Mouse (Mus musculus) granulocyte monocyte progenitor cell, adult 5-6 weeks (primary cell): ENCODE measurements around the gene Ift43. TPM values are rescaled to one million over a fixed set of nuclear protein-coding genes. Genes with fewer than 3 reads are reported as not detected.

Source experiments
- ATAC-seq: replicated peaks from 2 replicates; pipeline ENCODE4 v1.8.0; 2016; ENCODE audit warnings: mild to moderate bottlenecking, moderate TSS enrichment, inconsistent platforms; ENCODE audit not compliant: poor library complexity, severe bottlenecking
- total RNA-seq, 2 experiments: library from RNA; stranded (forward) in 1 of 2; stranded (reverse) in 1 of 2; fragments of 200-712, 200-1000 nt in 1 of 2; fragments of >200 nt in 1 of 2; fragmentation: Nextera tagmentation in 1 of 2; gene quantifications; 2 replicates each; pipeline ENCODE4 v1.2.3; 2014 to 2017

Ift43 gene
- total RNA-seq, 2 experiments from 2014 or later = not detected

DNA sequence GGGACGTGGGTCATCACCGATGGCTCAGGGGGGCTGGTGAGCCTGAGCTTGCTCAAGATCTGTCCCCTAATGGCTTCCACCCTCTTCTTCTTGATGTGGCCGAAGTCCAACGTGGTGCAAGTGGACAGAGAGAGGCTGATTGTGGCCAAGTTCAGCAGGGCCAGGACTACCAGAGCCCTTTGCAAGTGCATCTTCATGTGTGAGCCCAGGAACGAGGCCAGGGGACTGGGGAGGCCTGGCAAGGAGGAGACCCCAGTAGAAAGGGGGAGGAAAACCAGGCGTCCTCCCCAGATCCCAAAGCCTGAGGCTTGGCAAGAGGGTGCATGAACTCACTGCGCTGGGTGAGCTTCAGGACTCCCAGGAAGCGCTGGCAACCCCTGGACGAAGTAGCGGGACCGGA is 4.6 kb upstream of the Ift43 start:
- ATAC-seq = no peak

- ATAC-seq = no peak
Observed at GRCm38 (mm10) chr12:86078176-86078552, 4.2 kb upstream of the Ift43 start.

GRCm38 (mm10) chr12:86078553-86079201 is 3.7 kb upstream of the Ift43 start, which contains the start of gene Tgfb3:
TSS of gene Tgfb3 (minus strand) at chr12:86079041.
- ATAC-seq = no peak

DNA sequence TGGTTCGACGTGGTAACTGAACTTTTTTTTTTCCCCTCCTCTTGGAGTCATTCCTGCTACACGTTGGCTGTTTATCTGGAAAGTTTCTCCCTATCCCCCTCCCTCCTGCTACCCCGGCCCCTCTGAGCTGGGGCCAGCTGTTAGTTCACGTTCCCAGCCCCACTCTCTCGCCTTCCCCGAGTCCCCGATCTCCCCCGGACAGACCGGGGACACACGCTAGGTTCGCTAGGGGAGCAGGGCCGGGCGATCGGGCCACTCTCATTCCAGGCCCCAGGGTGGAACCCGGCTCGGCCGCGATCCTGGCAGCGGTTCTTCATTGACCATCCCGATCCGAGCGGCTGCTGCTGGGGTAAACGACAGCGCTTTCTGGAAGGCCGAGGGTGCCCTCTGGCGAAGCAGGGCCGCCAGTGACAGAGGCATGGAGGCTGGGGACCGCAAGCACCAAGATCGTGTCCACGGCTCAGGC is 3.1 kb upstream of the Ift43 start:
- ATAC-seq = peak; percentile 91

DNA sequence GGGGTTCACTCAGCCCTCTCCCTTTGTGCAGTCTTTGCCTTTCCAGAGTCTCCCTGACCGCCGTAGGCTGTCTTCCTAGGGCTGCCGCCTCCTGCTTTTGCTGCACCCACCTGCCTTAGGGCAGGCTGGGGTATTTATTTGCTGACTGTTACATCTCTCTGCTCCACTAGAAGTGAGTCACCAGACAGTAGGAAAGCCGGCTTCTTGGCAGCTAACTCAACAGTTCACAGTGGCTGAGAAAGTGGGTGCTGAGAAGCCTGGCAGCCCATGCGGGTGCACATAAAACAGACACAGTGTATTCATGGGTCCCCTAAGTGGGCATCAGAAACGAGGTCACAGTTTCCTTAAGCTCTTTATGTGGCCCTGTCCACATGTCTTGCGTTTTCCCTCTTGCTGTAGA is 3.5 kb downstream of the Ift43 start:
- no peak for ATAC-seq

DNA sequence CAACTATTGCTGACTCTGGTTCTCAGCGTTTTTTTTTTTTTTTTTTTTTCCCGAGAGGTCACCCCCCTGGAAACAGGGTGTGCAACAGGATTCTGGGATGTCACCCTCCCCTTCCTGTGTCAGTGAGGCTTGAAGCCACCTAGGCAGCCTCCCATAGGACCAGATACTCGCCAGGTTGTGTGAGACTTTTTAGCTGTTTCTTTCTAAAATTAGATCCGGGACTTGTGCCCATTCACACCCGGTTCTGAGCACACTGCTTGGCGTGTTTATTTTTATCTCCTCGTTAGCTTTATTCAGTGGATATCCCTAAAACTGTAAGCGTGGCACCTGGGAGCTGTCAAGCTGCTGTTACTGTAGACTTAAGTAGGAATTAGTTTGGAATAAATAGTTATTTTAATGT is 4.2 kb downstream of the Ift43 start:
- ATAC-seq = no peak

DNA sequence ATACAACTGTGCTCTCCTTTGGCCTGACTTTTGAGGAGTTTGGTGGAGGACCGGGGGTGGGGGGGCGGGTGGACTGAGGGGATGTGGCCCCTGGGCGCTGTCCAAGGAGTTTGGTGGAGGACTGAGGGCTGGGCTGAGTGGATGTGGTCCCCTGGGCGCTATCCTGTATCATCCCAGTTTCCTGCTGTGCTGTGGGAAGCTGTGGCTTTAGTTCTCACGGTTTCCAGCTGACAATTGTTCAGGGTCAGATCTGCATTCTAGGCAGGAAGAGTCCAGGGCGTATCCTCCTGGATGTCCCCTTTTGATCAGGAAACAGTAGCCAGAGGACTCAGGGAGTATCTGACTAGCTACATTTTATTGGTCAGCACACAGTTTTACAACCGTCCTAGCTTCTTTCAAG is 5.7 kb downstream of the Ift43 start:
- no peak for ATAC-seq

GRCm38 (mm10) chr12:86090764-86091163 is 8.4 kb downstream of the Ift43 start:
- no peak for ATAC-seq

GRCm38 (mm10) chr12:86091601-86092132 is 9.3 kb downstream of the Ift43 start:
- no peak for ATAC-seq

DNA sequence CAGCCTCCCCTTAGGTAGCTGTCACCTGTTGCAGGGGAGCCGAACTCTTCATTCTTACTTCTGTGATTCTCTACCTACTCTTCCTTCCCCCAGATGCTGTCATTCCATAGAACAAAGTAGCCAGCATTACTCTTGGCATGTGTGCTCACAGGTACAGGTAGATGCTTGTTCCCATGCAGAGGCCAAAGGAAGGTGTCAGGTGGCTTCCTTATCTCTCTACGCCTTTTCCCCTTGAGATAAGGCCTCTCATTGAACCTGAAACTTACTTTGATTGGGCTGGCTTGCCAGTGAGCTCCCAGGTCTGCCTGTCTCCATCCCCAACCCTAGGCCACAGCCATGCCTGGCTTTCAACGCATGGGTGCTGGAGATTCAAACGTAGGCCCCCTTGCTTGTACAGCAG is 11.7 kb downstream of the Ift43 start:
- ATAC-seq = no peak

GRCm38 (mm10) chr12:86095806-86096205 is 13.5 kb downstream of the Ift43 start:
- ATAC-seq = peak; percentile 53; the same call in 1 of the 2 replicates

- no peak for ATAC-seq
Observed at GRCm38 (mm10) chr12:86097781-86098180, 15.4 kb downstream of the Ift43 start.

DNA sequence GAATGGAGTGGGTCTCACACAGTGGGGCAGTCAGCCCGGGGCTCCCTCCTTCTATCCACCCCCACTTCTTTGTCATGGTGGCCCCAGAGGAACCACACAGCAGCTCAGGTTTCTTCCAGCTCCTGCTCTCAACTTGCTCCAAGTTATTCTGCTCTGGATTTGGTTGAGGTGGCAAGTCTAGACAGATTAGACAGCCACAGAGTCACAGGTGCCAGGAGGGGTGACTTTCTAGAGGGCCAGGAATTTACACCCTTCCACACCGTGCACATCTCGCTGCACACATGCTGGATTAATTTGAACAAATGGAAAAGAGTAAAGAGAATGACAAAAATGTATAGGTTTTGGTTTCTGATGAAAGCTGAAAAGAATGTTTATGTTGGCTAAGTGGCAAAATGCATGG is 18.4 kb downstream of the Ift43 start:
- no peak for ATAC-seq

GRCm38 (mm10) chr12:86102686-86103085 is 20.3 kb downstream of the Ift43 start:
- ATAC-seq = no peak

DNA sequence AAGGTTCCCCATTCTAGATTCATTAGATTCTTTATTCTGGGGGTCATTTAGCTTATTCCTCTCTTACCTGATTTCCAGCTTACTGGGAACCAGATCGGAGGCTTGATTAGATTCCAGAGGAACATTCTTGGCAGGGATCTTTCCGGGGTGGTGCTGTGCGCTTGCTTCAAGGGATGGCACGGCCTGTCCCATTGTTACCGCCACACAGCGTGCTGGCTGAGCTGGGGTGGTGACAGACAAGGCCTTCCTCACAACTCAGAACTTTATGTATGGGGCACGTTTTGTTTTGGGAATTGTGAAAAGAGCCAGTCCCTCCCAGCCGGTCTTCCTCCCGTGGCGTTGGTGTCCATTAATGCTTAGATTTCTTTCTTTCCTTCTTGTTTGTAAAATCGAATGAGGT is 21.1 kb downstream of the Ift43 start:
- ATAC-seq = no peak

DNA sequence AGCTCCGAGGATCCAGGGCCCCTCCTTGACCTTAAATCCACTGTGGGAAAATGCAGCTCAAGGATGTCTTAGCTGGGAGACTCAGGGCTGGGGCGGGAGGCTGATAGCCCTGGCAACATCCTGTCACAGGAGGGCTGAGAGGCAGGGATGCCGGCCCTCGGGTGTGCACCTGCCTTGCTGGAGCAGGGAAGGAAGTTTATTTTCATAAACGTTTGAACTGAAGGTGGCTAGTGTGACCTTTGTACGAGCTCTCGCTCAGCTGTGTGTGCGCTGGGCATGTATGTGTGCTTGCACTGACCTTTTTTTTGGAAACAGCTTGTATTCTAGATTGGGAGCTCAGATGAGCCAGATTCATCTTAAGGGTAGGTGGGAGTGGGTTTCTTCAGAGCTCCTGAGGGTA is 21.5 kb downstream of the Ift43 start:
- no peak for ATAC-seq

- ATAC-seq = no peak
Observed at GRCm38 (mm10) chr12:86104297-86104696, 22.0 kb downstream of the Ift43 start.

- no peak for ATAC-seq
Observed at GRCm38 (mm10) chr12:86105546-86105945, 23.2 kb downstream of the Ift43 start.

DNA sequence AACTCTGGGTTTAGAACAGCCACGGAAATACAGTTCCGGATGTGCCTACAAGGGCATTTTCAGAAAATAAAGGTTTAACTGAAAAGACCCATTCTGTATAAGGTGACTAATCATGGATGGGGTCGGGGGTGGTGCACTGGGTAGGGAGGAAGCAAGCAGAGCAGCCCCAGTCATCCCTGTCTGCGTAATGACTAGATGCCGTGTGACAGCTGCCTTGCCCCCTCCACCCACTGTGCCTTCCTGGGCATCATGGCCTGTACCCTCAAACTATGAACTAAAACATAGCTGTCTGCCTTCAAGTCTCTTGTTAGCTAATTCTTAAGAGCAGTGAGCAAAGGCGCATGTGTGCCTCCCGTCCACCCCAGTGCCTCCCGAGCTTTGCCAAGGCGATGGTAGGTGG is 23.7 kb downstream of the Ift43 start:
- no peak for ATAC-seq

- ATAC-seq = no peak
Observed at GRCm38 (mm10) chr12:86107645-86108044, 25.3 kb downstream of the Ift43 start.

DNA sequence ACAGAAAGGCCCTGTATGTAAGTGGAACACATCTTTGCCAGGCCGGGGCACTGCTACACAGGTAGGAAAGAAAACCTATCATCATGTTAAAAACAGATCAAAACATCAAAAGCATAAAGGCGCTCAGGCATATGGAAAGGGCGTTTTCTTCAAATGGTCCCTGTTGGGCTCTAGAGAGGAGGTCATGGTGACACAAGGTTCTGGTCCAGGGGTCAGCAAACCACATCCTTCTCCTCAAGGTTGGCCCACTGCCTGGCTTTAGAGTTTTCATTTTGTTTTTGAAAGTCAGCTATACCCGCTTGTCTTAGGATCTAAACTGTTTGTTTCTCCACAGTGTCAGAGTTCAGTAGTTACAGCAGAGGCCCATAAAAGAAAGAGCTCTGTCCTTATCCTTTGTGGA is 27.2 kb downstream of the Ift43 start:
- ATAC-seq = no peak

DNA sequence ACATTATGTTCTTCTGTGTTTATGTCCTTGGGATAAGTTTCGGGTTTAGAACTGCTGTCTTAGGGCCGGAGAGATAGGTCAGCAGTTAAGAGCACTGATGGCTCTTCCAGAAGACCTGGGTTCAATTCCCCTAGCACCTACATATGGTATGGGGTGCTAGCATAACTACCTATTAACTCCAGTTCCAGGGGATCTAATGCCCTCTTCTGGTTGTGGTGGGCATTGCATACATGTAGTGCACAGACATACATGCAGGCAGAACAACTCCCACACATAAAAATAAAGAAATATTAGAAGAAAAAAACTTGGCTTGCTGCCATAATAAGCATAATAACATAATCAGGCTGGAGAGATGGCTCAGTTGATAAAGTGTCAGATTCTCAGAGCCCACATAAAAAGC is 28.3 kb downstream of the Ift43 start:
- ATAC-seq = no peak
